Mouse (Mus musculus) ES-Bruce4 (cell line): ENCODE measurements at regions not wholly inside any gene's neighbourhood (a gene's known extent, or its start where the extent isn't known, plus 50 kb on each side); places are given as distances from the start of the nearest gene placed in this dataset.

Experiments
- CTCF ChIP-seq: IDR thresholded peaks from one replicate; pipeline ENCODE4 v1.8.1; 2011; ENCODE audit warnings: low read depth, low read length
- EP300 ChIP-seq: IDR thresholded peaks from 2 replicates; pipeline ENCODE4 v1.6.1; 2011; ENCODE audit warnings: low read depth, low read length; ENCODE audit not compliant: insufficient read depth
- POLR2A ChIP-seq: IDR thresholded peaks from one replicate; pipeline ENCODE4 v1.8.1; 2011; ENCODE audit warnings: low read length; ENCODE audit not compliant: insufficient read depth

DNA sequence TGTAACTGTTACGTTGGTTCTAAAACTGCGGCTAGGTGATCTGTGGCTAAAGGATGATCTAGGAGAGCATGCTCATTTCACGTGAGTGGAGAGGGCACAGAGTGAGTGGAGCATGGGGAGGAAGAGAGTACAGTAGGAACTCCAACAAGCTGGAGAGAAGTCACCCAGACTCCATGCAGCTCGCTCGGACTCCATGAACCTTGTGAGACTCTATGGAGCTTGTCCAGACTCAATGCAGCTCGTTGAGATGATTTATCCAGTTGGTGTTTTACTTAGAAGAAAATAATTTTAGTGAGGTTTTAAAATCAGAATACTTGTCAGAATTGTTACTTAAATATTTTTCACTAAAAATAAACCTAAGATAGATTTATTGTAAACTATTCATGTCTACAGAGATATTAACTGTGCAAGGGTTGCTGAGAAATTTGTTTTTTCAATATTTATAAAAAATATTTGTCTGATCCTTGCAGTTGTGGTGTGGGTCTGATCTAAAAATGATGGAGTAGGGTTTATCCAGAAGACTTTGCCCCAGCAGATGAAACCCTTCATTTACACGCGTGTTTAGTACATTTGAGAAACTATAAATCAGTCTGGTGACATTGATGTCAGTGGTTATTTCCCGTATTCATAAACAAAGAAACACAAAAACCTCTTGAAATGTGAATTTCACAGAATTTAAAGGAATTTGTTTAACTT, 222.3 kb downstream of the Car2 start:
- TF ChIP-seq CTCF, result no peak
- no peak for TF ChIP-seq POLR2A
- TF ChIP-seq EP300, result no peak
